Mouse (Mus musculus): ENCODE measurements around the gene Twf2. TPM values are rescaled to one million over a fixed set of nuclear protein-coding genes. Genes with fewer than 3 reads are reported as not detected.

The Twf2 gene
- polyA plus RNA-seq (2012; rRNA removed; ENCODE audit: low replicate concordance): 53.9 and 73.1 TPM in 2 replicates

DNA sequence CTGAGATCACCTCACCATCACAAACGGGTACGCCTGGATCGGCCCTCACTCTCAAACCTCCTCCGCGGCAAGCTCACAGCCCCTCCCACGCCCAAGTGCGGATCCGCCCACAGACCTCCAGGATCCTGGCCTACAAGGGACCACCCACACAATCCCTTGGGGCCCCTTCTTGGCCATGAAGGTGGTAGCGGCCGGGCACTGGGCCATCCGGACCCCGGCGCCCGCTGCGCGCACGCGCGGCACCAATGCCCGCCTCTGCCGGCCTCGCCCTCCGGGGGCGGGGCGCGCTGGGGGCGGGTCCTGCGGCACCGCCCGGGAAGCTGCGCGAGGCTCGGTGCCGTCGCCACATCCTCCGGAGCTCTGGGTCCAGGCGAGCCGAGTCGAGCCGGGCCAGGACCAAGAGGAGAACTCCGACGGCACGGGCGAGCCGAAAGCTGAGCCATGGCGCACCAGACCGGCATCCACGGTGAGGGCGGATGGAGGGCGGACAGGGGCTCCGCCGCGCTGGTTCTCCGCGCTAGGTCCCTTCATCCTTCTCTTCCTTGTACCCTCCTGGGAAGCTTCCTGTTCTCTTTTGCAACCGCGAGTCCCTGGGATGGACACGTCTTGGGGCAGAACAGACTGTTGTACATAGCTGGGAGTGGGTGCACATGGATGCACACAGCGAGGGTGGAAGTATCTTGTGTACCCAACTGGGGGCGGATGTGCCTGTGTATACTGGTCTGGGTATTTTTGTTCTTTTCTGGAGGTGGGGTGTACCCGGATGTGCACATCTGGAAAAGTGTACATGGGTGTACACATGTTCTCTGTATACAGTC, at the start of gene Twf2:
Gene Twf2, plus strand, starts transcription at position 290 of the 818 bp plus-strand sequence.

DNA sequence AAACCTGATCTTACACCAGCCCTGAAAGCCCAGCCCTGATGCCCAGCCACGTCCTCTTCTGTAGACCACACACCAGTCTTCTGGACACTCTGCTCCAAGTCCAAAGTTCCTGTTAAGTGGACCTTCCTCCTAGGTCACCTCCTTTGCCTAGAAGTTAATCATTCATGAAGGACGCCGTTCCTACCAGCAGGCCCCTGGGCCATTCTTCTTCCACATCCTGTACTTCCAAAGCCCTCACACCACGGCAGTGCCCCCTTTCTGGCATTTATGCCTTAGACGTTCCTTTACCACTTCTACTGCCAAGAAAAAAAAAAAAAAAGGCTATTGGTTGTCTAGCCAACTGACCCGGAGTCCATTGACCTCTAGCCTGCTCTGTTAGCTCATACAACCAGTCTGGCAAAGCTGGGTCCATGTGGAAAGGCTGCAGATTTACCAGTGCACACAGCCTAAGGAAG, 44.8 kb upstream of the Twf2 start, which contains the start of gene Glyctk:
Gene Glyctk, minus strand, starts transcription at position 102 of the 455 bp plus-strand sequence.

GRCm38 (mm10) chr9:106170556-106171345, 32.2 kb upstream of the Twf2 start, which contains the start of gene Wdr82:
Gene Wdr82 (plus strand): TSS chr9:106170928.

DNA sequence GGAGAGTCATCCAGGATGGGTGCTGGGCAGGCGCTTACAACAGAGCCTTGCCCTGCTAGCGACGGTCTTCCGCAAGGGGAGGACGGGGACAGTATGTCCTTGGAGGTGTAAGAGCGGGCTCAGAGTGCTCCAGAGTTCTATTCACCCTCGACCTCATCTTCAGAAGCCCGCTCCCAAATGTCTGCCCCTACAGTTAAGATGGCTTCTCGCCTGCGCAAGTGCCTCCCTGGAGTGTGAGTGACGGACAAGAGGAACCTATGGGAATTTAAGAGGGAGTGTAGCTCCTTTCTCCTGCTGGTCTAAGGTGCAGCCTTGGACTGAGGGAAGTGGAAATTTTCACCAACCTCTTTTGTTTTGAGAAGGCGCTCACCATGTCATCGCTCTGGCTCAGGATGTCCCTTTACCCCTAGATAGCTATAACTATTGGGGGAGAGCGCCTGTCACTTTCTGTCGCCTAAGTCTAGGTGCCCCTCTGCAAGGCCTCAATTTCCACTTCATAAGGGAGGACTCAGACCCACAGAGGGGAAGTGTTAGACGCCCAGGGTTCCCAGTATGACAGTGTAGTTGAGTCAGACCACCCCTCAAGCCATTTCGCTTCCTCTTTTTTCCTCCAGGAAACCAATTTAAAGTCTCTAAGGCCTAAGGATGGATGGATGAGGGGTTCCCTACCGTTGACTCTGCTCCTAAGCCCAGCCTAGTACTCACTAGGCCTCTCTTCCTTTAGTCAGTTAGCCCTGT, 3.2 kb upstream of the Twf2 start, which contains the start of gene Ppm1m:
Gene Ppm1m, minus strand, starts transcription at position 212 of the 738 bp plus-strand sequence.

GRCm38 (mm10) chr9:106222261-106222851, 19.4 kb downstream of the Twf2 start, which contains the start of gene Tlr9:
Gene Tlr9 (plus strand): TSS chr9:106222598.

Other genes with a start within 250 kb of the Twf2 start
- gene Col6a5, start 242.5 kb upstream of the Twf2 start, polyA plus RNA-seq (2012; rRNA removed; ENCODE audit: low replicate concordance): 1.2 and 1.4 TPM in 2 replicates
- 0.46 and 444 TPM in 2 replicates for gene Col6a4, start 106.3 kb upstream of the Twf2 start, polyA plus RNA-seq (2012; rRNA removed; ENCODE audit: low replicate concordance)
- 2.6 and 5.0 TPM in 2 replicates for gene Glyctk, start 45.0 kb upstream of the Twf2 start, polyA plus RNA-seq (2012; rRNA removed; ENCODE audit: low replicate concordance)
- 41.0 and 112 TPM in 2 replicates for gene Wdr82, start 32.2 kb upstream of the Twf2 start, polyA plus RNA-seq (2012; rRNA removed; ENCODE audit: low replicate concordance)
- 112 and 174 TPM in 2 replicates for gene Ppm1m, start 3.4 kb upstream of the Twf2 start, polyA plus RNA-seq (2012; rRNA removed; ENCODE audit: low replicate concordance)
- gene Tlr9, start 19.5 kb downstream of the Twf2 start, polyA plus RNA-seq (2012; rRNA removed; ENCODE audit: low replicate concordance): 4.1 and 10.6 TPM in 2 replicates
- gene Alas1, start 45.5 kb downstream of the Twf2 start, polyA plus RNA-seq (2012; rRNA removed; ENCODE audit: low replicate concordance): 185 and 273 TPM in 2 replicates
- gene Poc1a, start 78.0 kb downstream of the Twf2 start, polyA plus RNA-seq (2012; rRNA removed; ENCODE audit: low replicate concordance): 8.3 and 11.1 TPM in 2 replicates
- 46.7 and 83.4 TPM in 2 replicates for gene Dusp7, start 165.5 kb downstream of the Twf2 start, polyA plus RNA-seq (2012; rRNA removed; ENCODE audit: low replicate concordance)
- 462 and 751 TPM in 2 replicates for gene Rpl29, start 226.3 kb downstream of the Twf2 start, polyA plus RNA-seq (2012; rRNA removed; ENCODE audit: low replicate concordance)
- 11.5 and 16.5 TPM in 2 replicates for gene Acy1, start 235.2 kb downstream of the Twf2 start, polyA plus RNA-seq (2012; rRNA removed; ENCODE audit: low replicate concordance)
- gene Abhd14b, start 244.4 kb downstream of the Twf2 start, polyA plus RNA-seq (2012; rRNA removed; ENCODE audit: low replicate concordance): 80.4 and 111 TPM in 2 replicates
- 53.8 and 72.6 TPM in 2 replicates for gene Abhd14a, start 244.6 kb downstream of the Twf2 start, polyA plus RNA-seq (2012; rRNA removed; ENCODE audit: low replicate concordance)

Data from subcutaneous adipose tissue, adult 2 months (tissue).